Mouse (Mus musculus) lung, embryonic 14.5 days (tissue): ENCODE data around the gene Gpr88. TPM values are rescaled to one million over a fixed set of nuclear protein-coding genes. Genes with fewer than 3 reads are reported as not detected.

Source experiments
- ATAC-seq: fragments of 200-750 bp; cut with Nextera tagmentation; 2 replicates; pipeline ENCODE4 v1.8.0; 2017; ENCODE audit warnings: mild to moderate bottlenecking, moderate TSS enrichment, moderate library complexity; ENCODE audit not compliant: insufficient read depth
- DNase-seq: peaks from one replicate; pipeline ENCODE4 v3.0.0-alpha.2; 2015
- H3K27ac ChIP-seq: fragments of 300-500 bp; sonication (generic); 2 replicates; pipeline ENCODE4 v1.5.1; 2014; ENCODE audit warnings: low read depth, mild to moderate bottlenecking, moderate library complexity
- H3K27me3 ChIP-seq: fragments of 300-500 bp; sonication (generic); 2 replicates; pipeline ENCODE4 v1.6.1; 2014; ENCODE audit warnings: low read length, control low read depth; ENCODE audit not compliant: insufficient read depth
- H3K36me3 ChIP-seq: fragments of 300-500 bp; sonication (generic); 2 replicates; pipeline ENCODE4 v1.6.1; 2014; ENCODE audit warnings: control low read depth; ENCODE audit not compliant: insufficient read depth
- H3K4me1 ChIP-seq: fragments of 300-500 bp; sonication (generic); 2 replicates; pipeline ENCODE4 v1.6.1; 2014; ENCODE audit warnings: antibody characterized with exemption, control low read depth; ENCODE audit not compliant: insufficient read depth
- H3K4me2 ChIP-seq: fragments of 300-500 bp; sonication (generic); 2 replicates; pipeline ENCODE4 v1.6.1; 2014; ENCODE audit warnings: mild to moderate bottlenecking
- H3K4me3 ChIP-seq: fragments of 300-500 bp; sonication (generic); 2 replicates; pipeline ENCODE4 v1.5.1; 2014; ENCODE audit warnings: low read depth, low read length
- H3K9ac ChIP-seq: fragments of 300-500 bp; sonication (generic); 2 replicates; pipeline ENCODE4 v1.6.1; 2014
- H3K9me3 ChIP-seq: fragments of 300-500 bp; sonication (generic); 2 replicates; pipeline ENCODE4 v1.6.1; 2016; ENCODE audit warnings: low read depth, low read length, control low read depth
- CTCF ChIP-seq: IDR thresholded peaks from 2 replicates; pipeline ENCODE4 v1.5.1; 2016; ENCODE audit warnings: antibody characterized with exemption, low read depth
- WGBS: fragments of 180-500 bp; shearing (Covaris S2); extraction: QIAGEN DNeasy Blood & Tissue Kit; methylation state at CpG from one replicate; pipeline ENCODE4 v1.1.7; 2014; 5-methylcytosine and 5-hydroxymethylcytosine counted together
- polyA plus RNA-seq: library from polyadenylated mRNA; unstranded; fragments of >200 nt; fragmentation: Nextera tagmentation; extraction: Ambion mirVana; gene quantifications from 2 replicates; pipeline ENCODE4 v1.2.1, GENCODE M21; 2014

Gene Gpr88
- polyA plus RNA-seq, 1 experiment from 2014 or later: 1.3 TPM

DNA sequence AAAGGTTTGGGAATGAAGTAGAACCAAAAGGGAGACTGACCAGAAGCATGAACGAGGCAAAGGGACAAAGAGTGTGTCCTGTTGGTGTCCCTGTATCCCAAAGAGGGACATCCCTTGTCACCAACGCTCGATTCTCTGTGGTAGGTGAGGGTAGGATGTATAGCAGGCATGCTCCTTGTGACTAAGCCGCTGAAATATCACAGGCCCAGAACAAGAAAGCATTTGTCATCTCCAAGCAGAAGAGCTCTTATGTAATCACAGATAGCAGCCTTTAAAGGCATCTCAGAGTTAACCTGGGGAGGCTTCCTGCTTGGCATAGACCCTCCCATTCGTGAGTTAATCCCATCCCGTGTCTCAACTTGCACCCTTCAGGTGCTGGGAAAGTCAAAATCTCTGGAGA, 8.8 kb downstream of the Gpr88 start:
- WGBS: 51% methylated on average over 6 of the region's 6 CpGs
- ATAC-seq: no peak

DNA sequence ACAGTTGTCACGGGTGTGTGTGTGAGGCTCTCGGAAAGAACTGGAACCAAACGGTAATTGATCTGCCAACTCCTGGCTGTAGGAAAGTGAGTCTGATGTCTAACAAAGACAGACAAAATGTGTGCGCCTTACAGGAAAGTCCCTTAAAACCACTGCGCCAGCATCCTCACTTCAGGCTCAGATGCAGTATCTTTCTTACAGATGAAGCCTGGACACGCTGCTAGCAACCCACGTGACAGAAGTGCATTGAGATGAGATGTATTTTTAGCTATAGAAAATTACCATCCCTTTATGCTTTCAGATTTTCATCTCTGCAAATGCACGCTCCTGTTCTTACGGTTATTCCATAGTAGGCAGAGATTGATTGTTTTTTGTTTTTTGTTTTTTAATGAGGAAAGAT, 10.6 kb downstream of the Gpr88 start:
- Histone ChIP-seq H3K4me3 (no peak overlapping the region), H3K9ac (no peak overlapping the region), H3K36me3 (no peaks in the 10 kb centered on the region), H3K4me1 (no peaks in the 10 kb centered on the region), H3K27ac (no peak overlapping the region), H3K9me3 (no peaks in the 10 kb centered on the region), H3K27me3 (no peaks in the 10 kb centered on the region), H3K4me2 (no peak overlapping the region)
- 75% methylated on average over 9 of the region's 9 CpGs for WGBS
- DNase-seq (no peak), ATAC-seq (no peak)
- no peak for TF ChIP-seq CTCF

More for the DNA sequence above, 8.8 kb downstream of the Gpr88 start:
- H3K9ac ChIP-seq: no peak overlapping the region
- DNase-seq: no peak
- H3K9me3 ChIP-seq: no peaks in the 10 kb centered on the region
- H3K4me3 ChIP-seq: no peak overlapping the region
- no peak overlapping the region for H3K27ac ChIP-seq
- H3K27me3 ChIP-seq: 0 out of 2 replicates have a peak, but pooled peaks cover 1% of the 10 kb centered on the region
- no peak for TF ChIP-seq CTCF
- H3K4me1 ChIP-seq: no peaks in the 10 kb centered on the region
- H3K36me3 ChIP-seq: no peaks in the 10 kb centered on the region
- H3K4me2 ChIP-seq: no peak overlapping the region

DNA sequence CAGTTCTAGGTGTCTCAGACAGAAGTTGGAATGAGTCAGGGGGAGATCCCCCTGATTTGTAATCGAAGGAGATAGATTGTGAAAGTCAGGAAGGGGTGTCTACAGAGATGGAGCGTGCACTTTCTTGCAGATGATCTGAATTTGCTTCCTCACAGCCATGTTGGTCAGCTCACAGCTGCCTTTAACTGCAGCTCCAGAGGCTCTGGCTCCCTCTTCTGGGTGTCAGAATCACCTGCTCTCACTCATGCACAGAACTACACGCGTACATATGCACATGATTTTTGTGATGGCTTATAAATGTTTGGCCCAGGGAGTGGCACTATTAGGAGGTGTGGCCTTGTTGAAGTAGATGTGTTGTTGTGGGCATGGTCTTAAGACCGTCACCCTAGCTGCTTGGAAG, 15.8 kb downstream of the Gpr88 start:
- DNase-seq: no peak
- no peaks in the 10 kb centered on the region for H3K36me3 ChIP-seq
- no peaks in the 10 kb centered on the region for H3K27me3 ChIP-seq
- 85% methylated on average over 5 of the region's 5 CpGs for WGBS
- H3K4me2 ChIP-seq: no peak overlapping the region
- no peak for ATAC-seq
- TF ChIP-seq CTCF: peak; percentile 24; the same call in 1 of the 2 replicates
- no peak overlapping the region for H3K27ac ChIP-seq
- no peaks in the 10 kb centered on the region for H3K9me3 ChIP-seq
- no peak overlapping the region for H3K9ac ChIP-seq
- no peak overlapping the region for H3K4me3 ChIP-seq
- no peaks in the 10 kb centered on the region for H3K4me1 ChIP-seq

DNA sequence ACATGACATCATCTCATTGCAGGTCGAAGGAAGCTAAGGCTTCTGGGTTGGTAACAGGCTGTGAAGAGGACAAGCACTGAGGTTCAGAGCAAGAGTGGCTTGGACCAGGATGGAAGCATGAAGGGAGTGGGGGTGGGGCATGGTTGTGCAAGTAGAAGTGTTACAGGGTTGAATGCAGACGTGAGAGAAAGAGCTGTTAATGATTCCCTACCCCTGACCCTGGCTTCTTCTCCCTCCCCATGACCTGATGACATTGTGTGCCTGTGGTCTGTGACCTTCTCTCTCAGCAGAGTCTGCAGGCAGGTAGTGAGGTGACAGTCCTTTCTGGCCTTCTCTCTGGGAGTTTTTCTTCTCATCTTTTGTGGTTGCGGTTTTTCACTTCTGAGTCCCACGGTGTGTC, 16.4 kb downstream of the Gpr88 start:
- H3K9ac ChIP-seq: no peak overlapping the region
- H3K4me3 ChIP-seq: no peak overlapping the region
- 68% methylated on average over 4 of the region's 4 CpGs for WGBS
- no peaks in the 10 kb centered on the region for H3K4me1 ChIP-seq
- no peak for TF ChIP-seq CTCF
- no peak for ATAC-seq
- no peak overlapping the region for H3K27ac ChIP-seq
- H3K36me3 ChIP-seq: no peaks in the 10 kb centered on the region
- H3K4me2 ChIP-seq: no peak overlapping the region
- H3K27me3 ChIP-seq: no peaks in the 10 kb centered on the region
- DNase-seq: no peak
- H3K9me3 ChIP-seq: no peaks in the 10 kb centered on the region

DNA sequence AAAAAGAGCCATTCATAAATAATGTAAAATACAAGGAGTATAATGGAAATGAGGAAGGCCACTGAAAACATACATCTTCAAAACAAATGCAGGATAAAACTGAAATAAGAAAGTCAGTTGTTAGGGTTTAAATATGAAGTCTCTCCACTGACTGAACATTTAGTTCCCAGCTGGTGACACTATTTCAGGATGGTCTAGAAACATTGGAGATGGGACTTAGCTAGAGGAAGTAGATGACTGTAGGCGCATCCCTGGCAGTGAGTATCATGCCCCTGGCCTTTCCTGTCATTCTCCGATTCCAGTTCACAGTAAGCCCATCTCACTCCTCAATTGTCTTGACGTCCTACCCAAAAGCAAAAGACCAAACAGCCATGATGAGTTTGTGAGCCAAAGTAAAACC, 19.8 kb downstream of the Gpr88 start:
- ATAC-seq (no peak), DNase-seq (no peak)
- Histone ChIP-seq H3K4me2 (no peak overlapping the region), H3K27ac (no peak overlapping the region), H3K27me3 (no peaks in the 10 kb centered on the region), H3K4me1 (no peaks in the 10 kb centered on the region), H3K4me3 (no peak overlapping the region), H3K9ac (no peak overlapping the region), H3K36me3 (no peaks in the 10 kb centered on the region), H3K9me3 (no peaks in the 10 kb centered on the region)
- no peak for TF ChIP-seq CTCF
- WGBS: 82% methylated on average over 3 of the region's 3 CpGs

DNA sequence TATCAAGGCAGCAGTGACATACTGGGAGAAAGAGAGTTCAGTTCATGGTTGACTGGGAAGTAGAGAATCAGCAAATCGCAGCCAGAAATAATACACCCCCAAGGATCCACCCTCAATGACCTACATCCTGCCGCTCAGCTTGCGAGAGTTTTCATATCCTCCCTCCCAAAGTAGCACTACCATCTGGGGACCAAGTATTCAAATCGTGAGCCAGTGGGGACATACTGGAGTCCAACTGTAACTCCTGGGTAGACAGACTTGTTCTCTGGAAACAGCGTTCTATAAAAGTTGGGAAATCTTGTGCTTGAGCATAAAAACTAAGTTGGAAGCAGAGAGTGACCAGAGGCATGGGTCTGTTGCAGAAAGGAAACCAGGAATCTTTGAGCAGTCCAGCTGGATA, 20.5 kb downstream of the Gpr88 start:
- H3K9me3 ChIP-seq: no peaks in the 10 kb centered on the region

DNA sequence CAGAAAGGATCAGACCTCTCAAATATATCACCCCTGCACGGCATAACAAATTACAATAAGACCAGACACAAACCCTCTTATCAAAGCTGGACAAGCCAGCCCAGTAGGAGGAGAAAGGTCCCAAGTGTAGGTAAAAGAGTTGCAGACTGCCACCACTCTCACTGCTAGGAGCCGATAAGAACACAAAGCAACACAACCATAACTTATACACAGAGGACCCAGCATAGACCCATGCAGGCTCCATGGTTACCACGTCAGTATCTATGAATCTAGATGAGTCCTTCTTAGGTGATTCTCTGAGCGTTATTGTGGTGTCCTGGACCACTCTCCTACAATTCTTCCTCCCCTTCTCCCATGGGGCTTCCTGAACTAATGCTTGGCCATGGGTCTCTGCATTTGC, 24.0 kb downstream of the Gpr88 start:
- Histone ChIP-seq H3K27me3 (no peaks in the 10 kb centered on the region), H3K4me3 (no peak overlapping the region), H3K4me1 (no peaks in the 10 kb centered on the region), H3K27ac (no peak overlapping the region), H3K9me3 (no peaks in the 10 kb centered on the region), H3K36me3 (no peaks in the 10 kb centered on the region), H3K4me2 (no peak overlapping the region), H3K9ac (no peak overlapping the region)
- TF ChIP-seq CTCF: no peak
- DNase-seq (no peak), ATAC-seq (no peak)
- WGBS: 75% methylated on average over 4 of the region's 4 CpGs

More for the DNA sequence above, 20.5 kb downstream of the Gpr88 start:
- H3K27ac ChIP-seq: no peak overlapping the region
- no peaks in the 10 kb centered on the region for H3K36me3 ChIP-seq
- H3K27me3 ChIP-seq: no peaks in the 10 kb centered on the region
- TF ChIP-seq CTCF: no peak
- ATAC-seq (no peak), DNase-seq (no peak)
- no peak overlapping the region for H3K9ac ChIP-seq
- H3K4me3 ChIP-seq: no peak overlapping the region
- H3K4me2 ChIP-seq: no peak overlapping the region
- no peaks in the 10 kb centered on the region for H3K4me1 ChIP-seq
- WGBS: 80% methylated on average over 5 of the region's 5 CpGs
